ENCODE assay signal across 12 mouse cellular contexts in genomic region chr11:104611579-104612151, GRCm38 (mm10). TPM values are rescaled to one million over a fixed set of nuclear protein-coding genes. Genes with fewer than 3 reads are reported as not detected.
DNase-seq lines count a peak whose midpoint lies in the region; ATAC-seq lines count a peak whose summit lies in the region.
"Had no signal": no experiment of that assay in that cellular context is flagged by ENCODE, and none has a peak within 500 bp of the region (broad histone marks: within the 10 kb centered on the region; RNA-seq: fewer than 3 reads in every experiment).

No protein-coding gene starts in this region.

- intact Hi-C loops in heart, postnatal 36 days (cut with DNase I), result no loop called here

- H3K4me3 ChIP-seq in kidney, embryonic 16.5 days (ENCODE audit: low read length), result no peak overlapping the region

- no peaks in the 10 kb centered on the region for H3K36me3 ChIP-seq in kidney, embryonic 16.5 days (ENCODE audit: insufficient read depth, low read length)

- H3K9ac ChIP-seq in kidney, embryonic 16.5 days (replicated peaks; ENCODE audit: low read length), result no peak overlapping the region

- peak; percentile 51 for DNase-seq in kidney, adult 11 months
- peak; percentile 66 for DNase-seq in MN1 (ENCODE audit: low spot score)
- peak; percentile 59 for DNase-seq in lung, postnatal 10 days
- no peak for DNase-seq in heart, postnatal 36 days
- DNase-seq in thymus, postnatal 25 days, result no peak
- DNase-seq: cerebellum, adult 8-10 months; heart, postnatal 14 days; left cerebral cortex, postnatal 4 days had no signal

- H3K9me3 ChIP-seq in kidney, embryonic 16.5 days (ENCODE audit: low read length), result no peaks in the 10 kb centered on the region

- H3K4me2 ChIP-seq in kidney, embryonic 16.5 days (replicated peaks; ENCODE audit: low read depth, low read length), result no peak overlapping the region

- H3K4me1 ChIP-seq in kidney, embryonic 16.5 days (ENCODE audit: insufficient read depth, low read length), result no peaks in the 10 kb centered on the region; the same call in 1 of the 2 replicates

- peaks cover 20% of the 10 kb centered on the region; the same call in 1 of the 2 replicates for H3K27me3 ChIP-seq in kidney, embryonic 16.5 days (ENCODE audit: insufficient read depth, low read length)
- H3K27me3 ChIP-seq: CH12.LX had no signal

- no peak overlapping the region for H3K27ac ChIP-seq in kidney, embryonic 16.5 days (ENCODE audit: low read length)

- 29% methylated on average over 4 of the region's 4 CpGs for WGBS in kidney, embryonic 16.5 days

- no peak for ATAC-seq in kidney, embryonic 16.5 days (ENCODE audit: low FRiP score, low TSS enrichment)
- ATAC-seq in granulocyte monocyte progenitor cell, adult 5-6 weeks (replicated peaks; ENCODE audit: poor library complexity, severe bottlenecking), result peak; percentile 33
- ATAC-seq in inflammation-experienced regulatory T-cells, adult 6 months, result no peak

RNA-seq across cellular contexts. Expression of gene Itgb3, which starts 3.9 kb away (rescaled TPM):
- 2.2 and 3.1 TPM in 2 replicates for polyA plus RNA-seq in kidney, embryonic 16.5 days (2015; fragmentation: Nextera tagmentation; extraction: Ambion mirVana)
- 1.9 and 3.9 TPM in 2 replicates for total RNA-seq in granulocyte monocyte progenitor cell, adult 5-6 weeks (2014; fragmentation: Nextera tagmentation)
- 5.5 and 7.2 TPM in 2 replicates for total RNA-seq in granulocyte monocyte progenitor cell, adult 5-6 weeks (2017)
- 10 to 100 TPM in 2 of 3 experiments, 1 to 10 TPM in 1; 6.4 to 17.5 (median 11.8) TPM for polyA plus RNA-seq in inflammation-experienced regulatory T-cells, adult 6 months (2017; shearing (Covaris generic))
- 1 to 10 TPM; 3.0 to 3.3 TPM for total RNA-seq in heart, postnatal 36 days (2021)

Comparison
In these comparisons a context has a peak if more than half of its experiments do, and no peak if none do; other contexts are left out.
1. DNase-seq: peak in kidney, adult 11 months (single experiment), MN1 (single experiment) and lung, postnatal 10 days (single experiment); none in heart, postnatal 36 days (0 of 2) and thymus, postnatal 25 days (single experiment).